Comparison of ENCODE assay signal across 15 mouse cellular contexts in genomic region chr12:40570250-40570649, GRCm38 (mm10).
"Had no signal": no experiment of that assay in that cellular context is flagged by ENCODE, and none has a peak within 500 bp of the region (broad histone marks: within the 10 kb centered on the region; RNA-seq: fewer than 3 reads in every experiment).

No protein-coding gene starts in this region.

- H3K9ac ChIP-seq: liver, embryonic 13.5 days; lung, embryonic 15.5 days; stomach, embryonic 15.5 days had no signal

- H3K27me3 ChIP-seq: liver, embryonic 13.5 days; lung, embryonic 15.5 days; stomach, embryonic 15.5 days had no signal

- ATAC-seq: intestine, postnatal 0 days had no signal

- DNase-seq: kidney, adult 8-10 months; kidney, postnatal 10 days; kidney, postnatal 36 days; layer of hippocampus, postnatal 36 days; liver, embryonic 13.5 days; lung, postnatal 4 days; midbrain, embryonic 14.5 days; right cerebral cortex, postnatal 25 days; spleen, adult 18-20 months; thymus, postnatal 25 days had no signal

- H3K4me1 ChIP-seq: liver, embryonic 13.5 days; stomach, embryonic 15.5 days had no signal

- H3K4me3 ChIP-seq: left cerebral cortex, adult 2 months; liver, embryonic 13.5 days; lung, embryonic 15.5 days; stomach, embryonic 15.5 days had no signal

- H3K9me3 ChIP-seq: liver, embryonic 13.5 days; lung, embryonic 15.5 days; stomach, embryonic 15.5 days had no signal

- H3K27ac ChIP-seq: left cerebral cortex, adult 2 months; liver, embryonic 13.5 days; lung, embryonic 15.5 days; stomach, embryonic 15.5 days had no signal

- H3K36me3 ChIP-seq: liver, embryonic 13.5 days; lung, embryonic 15.5 days; stomach, embryonic 15.5 days had no signal

- H3K4me2 ChIP-seq: liver, embryonic 13.5 days; lung, embryonic 15.5 days; midbrain, embryonic 11.5 days; stomach, embryonic 15.5 days had no signal
